Mouse (Mus musculus) hindbrain, postnatal 0 days (tissue): ENCODE data around the gene Inpp4b. TPM values are rescaled to one million over a fixed set of nuclear protein-coding genes. Genes with fewer than 3 reads are reported as not detected.
A peak's percentile ranks its signal among the peaks of the same experiment; 100 is the strongest.

ENCODE experiments used
- ATAC-seq: fragments of 200-750 bp; cut with Nextera tagmentation; 2 replicates; pipeline ENCODE4 v1.8.0; 2017; ENCODE audit warnings: mild to moderate bottlenecking, moderate TSS enrichment, moderate library complexity
- DNase-seq: peaks from one replicate; pipeline ENCODE4 v3.0.0-alpha.2; 2015; ENCODE audit warnings: low spot score
- H3K27ac ChIP-seq: fragments of 300-500 bp; sonication (generic); 2 replicates; pipeline ENCODE4 v1.5.1; 2014; ENCODE audit warnings: mild to moderate bottlenecking
- H3K27me3 ChIP-seq: fragments of 300-500 bp; sonication (generic); 2 replicates; pipeline ENCODE4 v1.6.1; 2014; ENCODE audit warnings: low read length, mixed read lengths; ENCODE audit not compliant: insufficient read depth
- H3K36me3 ChIP-seq: fragments of 300-500 bp; sonication (generic); 2 replicates; pipeline ENCODE4 v1.6.1; 2014; ENCODE audit warnings: low read length, mixed read lengths; ENCODE audit not compliant: insufficient read depth
- H3K4me1 ChIP-seq: fragments of 300-500 bp; sonication (generic); 2 replicates; pipeline ENCODE4 v1.6.1; 2014; ENCODE audit warnings: antibody characterized with exemption, low read length, mixed read lengths; ENCODE audit not compliant: insufficient read depth
- H3K4me2 ChIP-seq: fragments of 300-500 bp; sonication (generic); 2 replicates; pipeline ENCODE4 v1.6.1; 2014; ENCODE audit warnings: low read depth, mild to moderate bottlenecking, low read length, moderate library complexity, mixed read lengths
- H3K4me3 ChIP-seq: fragments of 300-500 bp; sonication (generic); 2 replicates; pipeline ENCODE4 v1.5.1; 2014; ENCODE audit warnings: low read length
- H3K9ac ChIP-seq: fragments of 300-500 bp; sonication (generic); replicated peaks from 2 replicates; pipeline ENCODE4 v1.6.1; 2014; ENCODE audit warnings: mild to moderate bottlenecking, low read length, moderate library complexity, mixed read lengths
- H3K9me3 ChIP-seq: fragments of 300-500 bp; sonication (generic); 2 replicates; pipeline ENCODE4 v1.6.1; 2016; ENCODE audit warnings: low read length, mixed read lengths
- CTCF ChIP-seq: IDR thresholded peaks from 2 replicates; pipeline ENCODE4 v1.5.1; 2016; ENCODE audit warnings: antibody characterized with exemption, control low read depth, low read depth
- WGBS: fragments of 180-500 bp; shearing (Covaris S2); extraction: QIAGEN DNeasy Blood & Tissue Kit; methylation state at CpG from one replicate; pipeline ENCODE4 v1.1.7; 2014; 5-methylcytosine and 5-hydroxymethylcytosine counted together
- polyA plus RNA-seq: library from polyadenylated mRNA; unstranded; fragments of >200 nt; fragmentation: Nextera tagmentation; extraction: Ambion mirVana; gene quantifications from 2 replicates; pipeline ENCODE4 v1.2.1, GENCODE M21; 2015
- total RNA-seq: library from RNA; depleted of rRNA; stranded (reverse); fragments of >200 nt; gene quantifications from 2 replicates; pipeline ENCODE4 v1.2.3, GENCODE M21; 2014

Gene Inpp4b
- total and polyA plus RNA-seq, 2 experiments from 2014 or later, result 8.1 to 8.2 TPM

- H3K36me3 ChIP-seq, result no peaks in the 10 kb centered on the region
- no peak overlapping the region for H3K4me2 ChIP-seq
- H3K27me3 ChIP-seq, result no peaks in the 10 kb centered on the region
- 72% methylated on average over 2 of the region's 2 CpGs for WGBS
- ATAC-seq (no peak), DNase-seq (no peak)
- no peak for TF ChIP-seq CTCF
- no peak overlapping the region for H3K27ac ChIP-seq
- no peak overlapping the region for H3K4me3 ChIP-seq
- no peak overlapping the region for H3K9ac ChIP-seq
- no peaks in the 10 kb centered on the region for H3K4me1 ChIP-seq
- H3K9me3 ChIP-seq, result no peaks in the 10 kb centered on the region
Observed at GRCm38 (mm10) chr8:81757580-81758144, 415.3 kb downstream of the Inpp4b start.

GRCm38 (mm10) chr8:81761466-81761865 is 419.1 kb downstream of the Inpp4b start:
- Histone ChIP-seq H3K9me3 (no peaks in the 10 kb centered on the region), H3K9ac (no peak overlapping the region), H3K27ac (no peak overlapping the region), H3K27me3 (no peaks in the 10 kb centered on the region), H3K4me1 (no peaks in the 10 kb centered on the region), H3K36me3 (no peaks in the 10 kb centered on the region), H3K4me3 (no peak overlapping the region), H3K4me2 (no peak overlapping the region)
- WGBS, result 84% methylated on average over 4 of the region's 4 CpGs
- ATAC-seq (no peak), DNase-seq (no peak)
- no peak for TF ChIP-seq CTCF

GRCm38 (mm10) chr8:81766033-81766432 is 423.7 kb downstream of the Inpp4b start:
- no peaks in the 10 kb centered on the region for H3K9me3 ChIP-seq
- H3K27me3 ChIP-seq, result no peaks in the 10 kb centered on the region; the same call in 1 of the 2 replicates
- no peak overlapping the region for H3K4me2 ChIP-seq
- H3K4me1 ChIP-seq, result peaks cover 6% of the 10 kb centered on the region
- H3K9ac ChIP-seq, result no peak overlapping the region
- no peak for TF ChIP-seq CTCF
- DNase-seq (no peak), ATAC-seq (no peak)
- WGBS, result 88% methylated on average over 5 of the region's 5 CpGs
- H3K4me3 ChIP-seq, result no peak overlapping the region
- H3K27ac ChIP-seq, result no peak overlapping the region
- no peaks in the 10 kb centered on the region for H3K36me3 ChIP-seq

- peak overlapping the region; percentile 39 for H3K4me2 ChIP-seq
- WGBS, result 20% methylated on average over 12 of the region's 12 CpGs
- no peaks in the 10 kb centered on the region for H3K9me3 ChIP-seq
- H3K36me3 ChIP-seq, result no peaks in the 10 kb centered on the region
- no peak; the same call in 1 of the 2 replicates for TF ChIP-seq CTCF
- H3K27ac ChIP-seq, result no peak overlapping the region
- peaks cover 6% of the 10 kb centered on the region for H3K4me1 ChIP-seq
- H3K27me3 ChIP-seq, result no peaks in the 10 kb centered on the region; the same call in 1 of the 2 replicates
- no peak overlapping the region for H3K4me3 ChIP-seq
- no peak overlapping the region for H3K9ac ChIP-seq
- DNase-seq (peak; percentile 53), ATAC-seq (peak; percentile 66)
Observed at GRCm38 (mm10) chr8:81767411-81768312, 425.3 kb downstream of the Inpp4b start.

- no peak overlapping the region for H3K4me3 ChIP-seq
- no peak overlapping the region for H3K27ac ChIP-seq
- no peak for TF ChIP-seq CTCF
- WGBS, result 54% methylated on average over 2 of the region's 2 CpGs
- peak overlapping the region; percentile 39; the same call in 1 of the 2 replicates for H3K4me2 ChIP-seq
- DNase-seq (no peak), ATAC-seq (no peak)
- H3K27me3 ChIP-seq, result no peaks in the 10 kb centered on the region; the same call in 1 of the 2 replicates
- H3K9me3 ChIP-seq, result no peaks in the 10 kb centered on the region
- no peak overlapping the region for H3K9ac ChIP-seq
- H3K4me1 ChIP-seq, result peaks cover 6% of the 10 kb centered on the region
- no peaks in the 10 kb centered on the region for H3K36me3 ChIP-seq
Observed at GRCm38 (mm10) chr8:81768313-81768675, 425.9 kb downstream of the Inpp4b start.

GRCm38 (mm10) chr8:81768731-81769445 is 426.5 kb downstream of the Inpp4b start:
- no peaks in the 10 kb centered on the region for H3K9me3 ChIP-seq
- no peak overlapping the region for H3K9ac ChIP-seq
- no peak overlapping the region for H3K27ac ChIP-seq
- no peak overlapping the region for H3K4me3 ChIP-seq
- no peak for ATAC-seq
- 46% methylated on average over 2 of the region's 2 CpGs for WGBS
- no peak for DNase-seq
- no peaks in the 10 kb centered on the region for H3K36me3 ChIP-seq
- TF ChIP-seq CTCF, result no peak
- H3K4me2 ChIP-seq, result no peak overlapping the region
- peaks cover 6% of the 10 kb centered on the region for H3K4me1 ChIP-seq
- H3K27me3 ChIP-seq, result no peaks in the 10 kb centered on the region; the same call in 1 of the 2 replicates
